Mouse (Mus musculus) liver, adult 2 months (tissue): Measurements from ENCODE around the gene Kif1c.

Experiments
- CTCF ChIP-seq: fragments of 200-500 bp; IDR thresholded peaks from 2 replicates; pipeline ENCODE4 v1.5.1; 2011; ENCODE audit warnings: low read depth, low read length, control low read depth
- POLR2A ChIP-seq: fragments of 200-500 bp; IDR thresholded peaks from 2 replicates; pipeline ENCODE4 v1.6.1; 2011; ENCODE audit warnings: low read length, control low read depth; ENCODE audit not compliant: insufficient read depth; ENCODE audit errors: extremely low read depth

- TF ChIP-seq CTCF = no peak
- no peak for TF ChIP-seq POLR2A
These were observed 33.7 kb upstream of the Kif1c start for GRCm38 (mm10) chr11:70666687-70667086.
